Mouse (Mus musculus) forebrain, embryonic 10.5 days (tissue): ENCODE measurements around the gene Sptlc2. TPM values are rescaled to one million over a fixed set of nuclear protein-coding genes. Genes with fewer than 3 reads are reported as not detected.

Experiments used
- microRNA-seq: library from miRNA; unstranded; fragments of <30 nt; microRNA quantifications from one replicate; pipeline ENCODE4, GENCODE M21; 2017
- polyA plus RNA-seq: library from polyadenylated mRNA; unstranded; fragments of >200 nt; fragmentation: Nextera tagmentation; extraction: Ambion mirVana; gene quantifications from 2 replicates; pipeline ENCODE4 v1.2.1, GENCODE M21; 2016

The Sptlc2 gene
- polyA plus RNA-seq, 1 experiment from 2014 or later, result 56.1 TPM

Small RNA genes within 50 kb of the gene (microRNA-seq; reads per million reads assigned to microRNA genes)
- gene Gm47293 (not detected), gene Mir3068 (25.4 reads per million, percentile 33 among the genes with 10 or more reads in this experiment)

Other genes with a start within 250 kb of the Sptlc2 start
- 28.5 TPM in 2 replicates for gene Gstz1, start 241.2 kb downstream of the Sptlc2 start, polyA plus RNA-seq
- gene Pomt2, start 240.4 kb downstream of the Sptlc2 start, polyA plus RNA-seq, result 15.5 and 16.6 TPM in 2 replicates
- 1.7 and 2.0 TPM in 2 replicates for gene Samd15, start 188.6 kb downstream of the Sptlc2 start, polyA plus RNA-seq
- gene Tmed8, start 187.9 kb downstream of the Sptlc2 start, polyA plus RNA-seq, result 3.5 and 3.7 TPM in 2 replicates
- gene Noxred1, start 149.6 kb downstream of the Sptlc2 start, polyA plus RNA-seq, result 0.46 and 0.84 TPM in 2 replicates
- 51.2 and 54.1 TPM in 2 replicates for gene Vipas39, start 122.1 kb downstream of the Sptlc2 start, polyA plus RNA-seq
- gene Ahsa1, start 121.9 kb downstream of the Sptlc2 start, polyA plus RNA-seq, result 279 and 280 TPM in 2 replicates
- 0.63 and 1.8 TPM in 2 replicates for gene Ism2, start 88.7 kb downstream of the Sptlc2 start, polyA plus RNA-seq
- 319 and 328 TPM in 2 replicates for gene Slirp, start 55.5 kb upstream of the Sptlc2 start, polyA plus RNA-seq
- 63.1 and 71.7 TPM in 2 replicates for gene Alkbh1, start 55.7 kb upstream of the Sptlc2 start, polyA plus RNA-seq
- 167 and 169 TPM in 2 replicates for gene Snw1, start 83.9 kb upstream of the Sptlc2 start, polyA plus RNA-seq
- gene Gm5788, start 106.4 kb upstream of the Sptlc2 start, polyA plus RNA-seq, result not detected in 2 replicates
- gene Gm8300, start 126.0 kb upstream of the Sptlc2 start, polyA plus RNA-seq, result not detected in 2 replicates
- not detected in 2 replicates for gene Oog1, start 214.3 kb upstream of the Sptlc2 start, polyA plus RNA-seq
- gene Gm4027, start 230.5 kb upstream of the Sptlc2 start, polyA plus RNA-seq, result not detected in 2 replicates